Mouse (Mus musculus) urinary bladder, postnatal 25 days (tissue): ENCODE results near the gene Fchsd2.

Experiments used
- DNase-seq: peaks from one replicate; pipeline ENCODE4 v3.0.0; 2022; ENCODE audit warnings: low spot score

Gene Fchsd2

DNA sequence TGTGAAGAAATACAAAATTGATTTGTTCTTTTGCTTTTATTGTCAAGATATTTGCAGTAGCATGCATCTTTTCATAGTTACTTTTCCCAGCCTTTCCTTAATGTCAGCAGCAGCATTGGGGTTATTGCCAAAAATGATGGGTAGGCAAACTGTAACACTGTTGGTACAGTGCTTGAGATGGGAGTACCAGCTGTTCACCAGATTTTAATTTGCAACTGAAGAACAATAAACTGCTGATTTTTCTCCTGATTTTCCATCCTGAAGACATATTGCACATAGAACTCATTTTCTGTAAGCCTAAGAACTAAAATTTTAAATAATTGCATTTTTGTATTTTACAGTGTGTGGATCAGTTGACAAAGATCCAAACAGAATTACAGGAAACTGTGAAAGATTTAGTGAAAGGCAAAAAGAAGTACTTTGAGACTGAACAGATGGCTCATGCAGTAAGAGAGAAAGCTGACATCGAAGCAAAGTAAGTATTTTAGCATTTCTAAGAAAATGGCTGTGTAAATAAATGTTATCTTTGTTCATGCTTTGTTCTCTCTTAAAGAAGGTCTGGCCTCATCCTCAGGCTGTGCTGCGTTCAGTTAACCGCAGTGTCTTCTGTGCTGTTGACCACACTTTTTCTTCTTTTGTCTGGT, 98.8 kb downstream of the Fchsd2 start:
- DNase-seq, result no peak

DNA sequence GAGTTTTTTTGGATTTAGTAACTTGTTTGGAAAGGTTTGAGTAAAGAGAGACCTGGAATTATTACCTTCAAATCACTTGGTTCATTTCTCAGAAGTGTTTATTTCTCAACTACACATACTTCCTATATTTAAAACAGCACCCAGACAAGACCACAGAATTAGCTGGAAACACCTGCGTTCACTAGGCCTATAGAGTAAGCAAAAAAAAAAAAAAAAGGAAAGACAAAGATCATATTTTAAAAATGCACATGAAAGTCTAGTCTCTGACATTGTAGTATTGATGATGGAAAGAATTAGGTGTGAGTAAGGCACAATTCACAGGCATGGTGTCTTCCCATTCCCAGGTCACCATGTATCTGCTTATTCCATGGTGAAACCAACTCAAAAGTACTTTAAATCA, 118.2 kb downstream of the Fchsd2 start:
- DNase-seq, result no peak

- DNase-seq, result no peak
Observed at GRCm38 (mm10) chr7:101213515-101214263, 121.0 kb downstream of the Fchsd2 start.

DNA sequence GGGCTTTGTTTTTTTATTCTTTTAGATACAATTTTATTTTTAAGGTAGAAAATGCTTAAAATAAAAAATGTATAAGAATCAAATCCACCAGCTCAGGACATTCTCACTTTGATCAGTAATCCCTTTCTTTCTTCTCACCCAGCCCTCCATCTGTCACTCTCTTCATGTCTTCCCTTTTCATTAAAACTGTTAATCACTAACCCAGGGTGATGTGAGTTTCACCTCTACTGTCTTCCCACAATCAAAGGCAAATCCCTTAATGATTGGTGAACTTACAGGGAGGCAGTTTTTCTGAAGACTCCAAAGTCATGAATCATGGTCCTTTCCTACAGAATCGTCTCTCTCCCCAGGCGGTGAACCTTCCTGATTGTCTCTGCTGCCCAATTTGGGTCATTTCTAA, 124.1 kb downstream of the Fchsd2 start:
- DNase-seq, result no peak

- no peak for DNase-seq
Observed at GRCm38 (mm10) chr7:101223501-101223900, 130.8 kb downstream of the Fchsd2 start.

GRCm38 (mm10) chr7:101229336-101229735, 136.7 kb downstream of the Fchsd2 start:
- DNase-seq, result no peak

DNA sequence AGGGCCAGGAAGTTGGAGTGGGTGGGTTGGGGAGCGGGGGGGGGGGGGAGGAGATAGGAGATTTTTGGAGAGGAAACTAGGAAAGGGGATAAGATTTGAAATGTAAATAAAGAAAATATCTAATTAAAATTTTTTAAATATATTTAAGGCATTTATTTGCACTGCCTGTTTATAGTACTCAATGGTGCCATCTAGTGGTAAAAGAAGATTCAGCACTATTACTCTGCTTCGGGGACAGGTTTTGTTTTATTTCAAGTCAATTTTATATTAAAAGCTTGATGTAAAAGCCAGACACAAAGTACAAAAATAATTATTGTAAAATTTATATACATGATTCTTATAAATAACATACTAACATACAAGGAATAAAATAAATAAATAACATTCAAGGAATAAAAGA, 138.8 kb downstream of the Fchsd2 start:
- DNase-seq, result no peak

DNA sequence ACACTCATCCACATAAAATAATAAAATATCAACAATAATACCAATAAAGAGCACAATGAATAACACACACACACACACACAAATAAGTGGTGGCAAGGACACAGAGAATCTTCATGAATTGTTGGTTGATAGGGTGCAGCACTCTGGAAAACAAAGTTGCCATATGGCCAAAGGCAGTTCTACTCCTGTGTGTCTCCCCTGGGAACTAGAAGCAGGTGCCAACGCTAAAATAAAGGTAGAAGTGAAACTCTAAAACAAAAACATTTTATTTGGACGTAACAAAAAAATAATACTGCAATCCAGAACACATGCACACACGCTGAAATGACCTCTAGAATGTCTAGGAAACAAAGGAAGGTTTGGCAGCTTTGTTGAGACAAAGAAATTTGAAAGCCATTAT, 140.1 kb downstream of the Fchsd2 start:
- DNase-seq, result no peak

DNA sequence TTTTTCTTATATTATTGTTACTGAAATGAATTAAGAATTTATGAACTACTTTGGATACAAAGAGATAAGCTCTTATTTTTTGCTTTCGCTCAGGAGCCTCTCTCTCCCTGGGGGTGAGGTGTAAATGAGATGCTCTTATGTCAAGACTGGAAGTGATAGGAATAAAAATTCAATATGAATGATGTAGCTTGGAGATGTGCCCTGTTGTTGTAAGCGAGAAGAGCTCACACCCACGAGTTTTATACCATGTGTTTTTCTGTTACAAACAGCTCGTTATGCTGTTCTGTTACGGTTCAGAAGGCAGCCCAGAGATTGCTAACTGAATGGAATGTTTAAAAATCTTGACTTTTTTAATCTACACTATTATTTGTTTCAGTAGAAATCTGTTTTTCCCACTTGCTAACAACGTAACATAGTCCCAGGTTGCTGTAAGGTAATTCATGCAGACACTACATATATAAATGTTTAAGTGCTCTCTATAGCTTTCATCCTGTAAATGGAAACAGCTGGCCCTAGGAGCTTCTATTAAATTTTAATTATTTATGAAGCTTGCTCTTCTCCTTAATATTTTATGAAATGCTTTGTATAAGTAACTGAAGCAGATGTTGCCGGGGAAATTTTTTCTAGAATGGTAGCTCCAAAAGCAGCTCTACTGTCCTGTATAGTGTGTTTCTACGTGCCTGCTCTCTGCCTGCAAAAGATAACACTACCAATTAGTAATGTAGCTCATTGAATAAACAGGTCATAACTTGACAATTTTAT, 144.2 kb downstream of the Fchsd2 start:
- DNase-seq, result no peak

GRCm38 (mm10) chr7:101248760-101249159, 156.1 kb downstream of the Fchsd2 start:
- no peak for DNase-seq

DNA sequence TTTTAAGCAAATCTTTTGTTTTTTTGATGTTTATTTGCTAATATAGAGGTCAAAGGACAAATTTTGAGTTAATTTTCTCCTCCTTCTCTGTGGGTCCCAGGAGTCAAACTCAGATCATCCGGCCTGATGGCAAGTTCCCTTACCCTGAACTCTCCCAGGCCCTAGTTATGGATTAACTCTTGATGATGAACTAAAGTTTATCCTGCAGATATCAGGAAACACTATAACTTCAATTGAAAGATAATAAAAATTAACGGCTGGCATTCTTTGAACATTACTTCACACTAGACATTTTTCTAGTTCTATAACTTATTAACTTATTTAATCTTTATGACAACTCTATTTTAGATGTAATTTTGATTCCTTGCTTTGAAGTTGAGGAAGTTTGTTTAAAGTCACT, 156.5 kb downstream of the Fchsd2 start:
- no peak for DNase-seq

DNA sequence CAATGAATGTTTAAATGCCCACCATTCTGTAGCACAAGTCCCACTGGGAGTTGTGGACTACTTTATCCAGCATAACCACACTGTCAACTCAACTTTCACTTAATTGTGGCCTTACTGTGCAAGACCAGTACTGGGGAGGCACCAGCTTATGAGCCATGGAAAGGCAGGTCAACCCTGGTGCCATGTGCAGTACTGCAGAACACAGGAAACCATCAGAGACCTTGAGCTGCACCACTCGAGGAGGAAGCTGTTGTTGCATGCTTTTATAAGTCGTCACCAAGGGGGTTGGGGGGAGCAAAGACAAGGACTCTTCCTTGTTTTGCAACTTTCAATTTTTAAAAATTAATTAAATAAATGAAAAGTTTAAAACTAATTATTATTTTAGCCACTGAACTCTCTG, 160.4 kb downstream of the Fchsd2 start:
- no peak for DNase-seq

GRCm38 (mm10) chr7:101258482-101258881, 165.8 kb downstream of the Fchsd2 start:
- DNase-seq, result no peak

- no peak for DNase-seq
Observed at GRCm38 (mm10) chr7:101261941-101262546, 169.4 kb downstream of the Fchsd2 start.

- DNase-seq, result no peak
Observed at GRCm38 (mm10) chr7:101263511-101263910, 170.8 kb downstream of the Fchsd2 start.

GRCm38 (mm10) chr7:101267457-101268259, 175.0 kb downstream of the Fchsd2 start:
- no peak for DNase-seq

- DNase-seq, result no peak
Observed at GRCm38 (mm10) chr7:101271602-101272001, 178.9 kb downstream of the Fchsd2 start.

- no peak for DNase-seq
Observed at GRCm38 (mm10) chr7:101272466-101273160, 179.9 kb downstream of the Fchsd2 start.

DNA sequence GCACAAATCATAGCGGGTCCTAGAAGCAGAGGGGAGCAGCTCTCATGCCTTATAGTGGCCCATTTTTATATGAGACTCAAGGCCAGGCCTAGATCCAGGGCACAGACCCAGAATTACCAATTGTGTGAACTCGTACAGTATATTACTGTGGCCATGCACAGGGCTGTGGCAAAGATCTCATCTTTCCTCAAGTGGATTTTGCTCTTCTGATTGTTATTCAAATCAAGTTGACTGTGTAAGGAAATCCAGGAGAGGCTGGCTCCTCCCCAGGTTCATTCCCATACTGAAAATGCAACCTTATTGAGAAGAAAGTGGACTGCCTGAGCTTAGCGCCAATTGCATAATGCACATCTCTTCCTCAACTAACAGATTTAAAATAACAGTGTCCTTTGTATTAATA, 190.1 kb downstream of the Fchsd2 start:
- DNase-seq, result no peak

GRCm38 (mm10) chr7:101284504-101284903, 191.8 kb downstream of the Fchsd2 start:
- no peak for DNase-seq

DNA sequence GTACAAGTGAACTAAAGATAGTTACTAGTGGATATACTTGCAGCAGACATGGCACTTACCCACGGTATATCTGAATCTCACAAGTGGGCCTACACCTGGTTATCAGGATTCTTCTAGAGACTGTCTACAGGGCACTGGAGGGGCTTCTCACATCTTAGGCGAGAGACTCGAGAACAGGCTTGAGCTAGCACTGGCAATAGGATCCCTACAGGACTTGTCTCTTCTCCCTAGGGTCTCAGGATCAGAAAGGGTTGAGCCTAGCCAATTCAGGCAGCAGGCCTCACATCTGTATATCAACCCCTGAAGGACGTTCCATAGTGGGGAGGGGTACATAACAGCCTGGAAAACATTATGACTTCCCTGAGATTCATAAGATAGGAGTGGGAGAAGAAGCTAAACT, 194.2 kb downstream of the Fchsd2 start:
- DNase-seq, result no peak
